Mouse (Mus musculus): Measurements from ENCODE around the gene Epn1. TPM values are rescaled to one million over a fixed set of nuclear protein-coding genes. Genes with fewer than 3 reads are reported as not detected.

Epn1 gene
- total RNA-seq, 2 experiments from 2014 or later: 183 to 191 TPM

GRCm38 (mm10) chr7:5092831-5093510 is 12.9 kb downstream of the Epn1 start:
- no peak for DNase-seq

- no peak for DNase-seq
Observed at GRCm38 (mm10) chr7:5098769-5099168, 18.7 kb downstream of the Epn1 start.

- DNase-seq: no peak
Observed at GRCm38 (mm10) chr7:5099796-5100195, 19.8 kb downstream of the Epn1 start.

GRCm38 (mm10) chr7:5101066-5101663 is 21.1 kb downstream of the Epn1 start:
- peak in 1 of 2 experiments; percentile 72 for DNase-seq

- no peak for DNase-seq
Observed at GRCm38 (mm10) chr7:5102564-5102963, 22.5 kb downstream of the Epn1 start.

- peak in 1 of 2 experiments; percentile 37 for DNase-seq
Observed at GRCm38 (mm10) chr7:5108272-5108671, 28.2 kb downstream of the Epn1 start.

GRCm38 (mm10) chr7:5109301-5109700 is 29.3 kb downstream of the Epn1 start:
- no peak for DNase-seq

- no peak for DNase-seq
Observed at GRCm38 (mm10) chr7:5112701-5113100, 32.7 kb downstream of the Epn1 start.

- DNase-seq: no peak
Observed at GRCm38 (mm10) chr7:5116850-5117249, 36.8 kb downstream of the Epn1 start, which contains the start of gene Rfpl4. Gene Rfpl4, minus strand, starts transcription at chr7:5116950.

- DNase-seq: peak; percentile 33 to 56
Observed at GRCm38 (mm10) chr7:5125078-5125477, 45.0 kb downstream of the Epn1 start.

- DNase-seq: peak; percentile 82 to 84
Observed at GRCm38 (mm10) chr7:5125549-5126406, 45.7 kb downstream of the Epn1 start, which contains the start of gene Rasl2-9. Gene Rasl2-9, minus strand, starts transcription at chr7:5125950.

Small RNAs within 50 kb of the gene (microRNA-seq; reads per million reads assigned to microRNA genes)
- gene Gm26217: 0 reads per million in 2 experiments

Other genes starting within 250 kb of the Epn1 start
- gene Shisa7, start 235.5 kb upstream of the Epn1 start, total RNA-seq (2021): not detected
- 1 to 10 TPM; 3.5 to 6.3 TPM for gene Isoc2b, start 210.0 kb upstream of the Epn1 start, total RNA-seq (2021)
- gene Isoc2a, start 203.1 kb upstream of the Epn1 start, total RNA-seq (2021): 10 to 100 TPM; 55.3 to 57.3 TPM
- gene Gm36210, start 173.7 kb upstream of the Epn1 start, total RNA-seq (2021): not detected
- 1 to 10 TPM; 5.3 to 6.4 TPM for gene Zfp628, start 165.0 kb upstream of the Epn1 start, total RNA-seq (2021)
- 1 to 10 TPM; 4.2 to 6.1 TPM for gene Nat14, start 158.2 kb upstream of the Epn1 start, total RNA-seq (2021)
- 1 to 10 TPM; 2.0 to 2.4 TPM for gene Ssc5d, start 154.4 kb upstream of the Epn1 start, total RNA-seq (2021)
- 10 to 100 TPM; 25.9 to 30.0 TPM for gene Sbk2, start 115.8 kb upstream of the Epn1 start, total RNA-seq (2021)
- 10 to 100 TPM; 37.3 to 39.0 TPM for gene Sbk3, start 109.1 kb upstream of the Epn1 start, total RNA-seq (2021)
- gene Zfp579, start 84.1 kb upstream of the Epn1 start, total RNA-seq (2021): 10 to 100 TPM; 11.0 to 12.6 TPM
- 10 to 100 TPM in 1 of 2 experiments, 1 to 10 TPM in 1; 9.2 to 11.8 TPM for gene Zfp524, start 65.8 kb upstream of the Epn1 start, total RNA-seq (2021)
- gene Fiz1, start 65.5 kb upstream of the Epn1 start, total RNA-seq (2021): 10 to 100 TPM; 16.2 to 17.0 TPM
- not detected for gene Gm44973, start 64.7 kb upstream of the Epn1 start, total RNA-seq (2021)
- gene Zfp865, start 59.9 kb upstream of the Epn1 start, total RNA-seq (2021): 10 to 100 TPM; 11.5 to 14.0 TPM
- gene Ccdc106, start 59.7 kb upstream of the Epn1 start, total RNA-seq (2021): under 1 TPM in 1 of 2 experiments, not detected in 1; 0.20 TPM
- not detected for gene 4632433K11Rik, start 46.1 kb upstream of the Epn1 start, total RNA-seq (2021)
- gene Zfp784, start 41.8 kb upstream of the Epn1 start, total RNA-seq (2021): 1 to 10 TPM; 5.1 to 5.5 TPM
- gene Zfp580, start 28.7 kb upstream of the Epn1 start, total RNA-seq (2021): 1 to 10 TPM; 4.2 TPM
- gene U2af2, start 18.1 kb upstream of the Epn1 start, total RNA-seq (2021): 10 to 100 TPM; 67.1 to 68.1 TPM
- gene Rfpl4, start 36.7 kb downstream of the Epn1 start, total RNA-seq (2021): not detected
- gene Rasl2-9, start 45.7 kb downstream of the Epn1 start, total RNA-seq (2021): 1 to 10 TPM; 7.5 to 8.3 TPM
- not detected for gene Vmn1r55, start 69.4 kb downstream of the Epn1 start, total RNA-seq (2021)
- not detected for gene Vmn1r56, start 116.5 kb downstream of the Epn1 start, total RNA-seq (2021)
- not detected for gene Vmn1r57, start 138.3 kb downstream of the Epn1 start, total RNA-seq (2021)

Measured in heart, adult 18-20 months (tissue).